Mouse (Mus musculus) gastrocnemius, postnatal 4 days (tissue): ENCODE data around the gene Retsat. TPM values are rescaled to one million over a fixed set of nuclear protein-coding genes. Genes with fewer than 3 reads are reported as not detected.

Source experiments
- DNase-seq, 2 experiments: peaks; one replicate each; pipeline ENCODE4 v3.0.0; 2021 to 2022; ENCODE audit warnings: low spot score in 2 of 2, mixed read lengths in 2 of 2
- total RNA-seq, 2 experiments: library from RNA; stranded (reverse); gene quantifications; 2 replicates each; pipeline ENCODE4 v1.2.3; 2021

Retsat gene
- total RNA-seq, 2 experiments from 2014 or later: 42.6 to 49.5 TPM

- no peak for DNase-seq
Measured at GRCm38 (mm10) chr6:72586701-72587100, 11.6 kb upstream of the Retsat start.

- DNase-seq: no peak
Measured at GRCm38 (mm10) chr6:72588307-72588706, 10.0 kb upstream of the Retsat start.

GRCm38 (mm10) chr6:72590111-72590510, 8.2 kb upstream of the Retsat start:
- no peak for DNase-seq

DNA sequence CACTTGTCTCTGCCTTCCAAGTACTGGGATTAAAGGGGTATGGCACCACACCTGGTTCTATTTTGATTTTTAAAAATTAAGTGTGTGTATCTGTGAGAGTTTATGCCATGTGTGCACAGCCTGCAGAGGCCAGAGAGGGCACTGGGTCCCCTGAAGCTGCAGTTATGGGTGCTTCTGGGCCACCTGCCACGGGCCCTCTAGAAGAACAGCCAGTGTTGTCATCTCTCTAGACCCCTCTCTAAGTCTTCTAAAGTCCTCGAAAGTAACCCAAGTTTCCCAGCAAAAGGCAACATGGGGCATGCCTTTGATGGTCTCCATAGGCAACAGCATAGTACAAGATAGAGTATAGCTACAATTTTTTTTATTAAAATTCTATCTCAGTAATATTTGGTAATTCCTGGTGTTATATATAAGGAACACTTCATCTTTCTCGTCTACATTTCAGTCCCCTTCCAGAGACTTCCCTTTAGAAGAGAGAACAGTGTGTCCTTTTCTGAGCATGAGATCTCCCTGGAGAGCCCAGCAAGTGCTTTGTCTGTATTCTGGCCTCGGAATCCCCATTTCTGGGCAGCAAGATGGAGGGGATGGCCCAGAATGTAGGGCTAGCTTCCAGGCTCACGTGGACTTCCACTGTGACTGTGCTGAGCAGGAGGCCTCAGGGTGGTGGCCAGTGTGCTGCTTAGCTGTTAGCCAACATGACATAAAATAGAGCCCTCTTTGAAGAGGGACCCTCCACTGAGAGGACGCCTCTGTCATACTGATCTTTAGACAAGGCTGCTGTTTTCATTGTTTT, 5.1 kb upstream of the Retsat start:
- DNase-seq: no peak

- no peak for DNase-seq
Measured at GRCm38 (mm10) chr6:72593914-72594313, 4.4 kb upstream of the Retsat start.

DNA sequence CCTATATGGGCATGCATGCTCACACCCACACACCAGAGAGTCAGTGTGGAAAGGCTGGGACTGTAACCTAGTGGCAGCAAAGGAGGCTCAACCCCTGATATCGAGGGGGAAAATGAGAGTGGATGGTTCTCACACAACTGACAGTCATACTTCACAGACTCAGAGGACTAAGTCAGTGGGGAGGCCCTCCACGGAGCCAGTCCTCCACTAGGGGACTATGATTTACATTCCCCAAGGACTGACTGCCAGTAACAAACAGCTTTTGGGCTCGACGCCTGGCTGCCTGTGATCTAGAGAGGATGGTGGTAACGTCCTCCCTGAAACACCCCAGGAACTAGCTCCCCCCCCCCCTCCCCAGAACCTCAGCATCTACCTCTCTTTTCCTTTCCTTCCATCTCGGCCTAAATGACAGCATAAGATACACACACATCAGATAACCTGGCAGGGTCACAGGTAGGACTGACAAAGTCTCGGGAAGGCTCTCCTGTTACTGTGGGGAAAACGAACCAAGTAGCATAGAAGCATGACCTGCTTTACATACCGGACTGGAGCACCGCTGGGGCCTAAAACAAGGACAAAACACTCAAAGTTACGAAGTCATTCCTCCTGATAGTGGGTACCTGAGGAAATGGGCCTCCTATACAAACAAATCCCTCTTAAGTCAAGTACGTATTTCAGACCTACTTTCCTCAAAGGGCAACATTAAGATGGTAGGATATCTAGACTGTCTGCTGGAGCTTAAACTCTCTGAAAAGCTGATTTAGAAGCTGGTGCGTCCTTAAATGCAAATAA, 996 bp upstream of the Retsat start:
- DNase-seq: no peak

- peak in 1 of 2 experiments; percentile 50 for DNase-seq
Measured at GRCm38 (mm10) chr6:72598791-72599557, 699 bp downstream of the Retsat start.

- no peak for DNase-seq
Measured at GRCm38 (mm10) chr6:72600216-72600615, 1.9 kb downstream of the Retsat start.

DNA sequence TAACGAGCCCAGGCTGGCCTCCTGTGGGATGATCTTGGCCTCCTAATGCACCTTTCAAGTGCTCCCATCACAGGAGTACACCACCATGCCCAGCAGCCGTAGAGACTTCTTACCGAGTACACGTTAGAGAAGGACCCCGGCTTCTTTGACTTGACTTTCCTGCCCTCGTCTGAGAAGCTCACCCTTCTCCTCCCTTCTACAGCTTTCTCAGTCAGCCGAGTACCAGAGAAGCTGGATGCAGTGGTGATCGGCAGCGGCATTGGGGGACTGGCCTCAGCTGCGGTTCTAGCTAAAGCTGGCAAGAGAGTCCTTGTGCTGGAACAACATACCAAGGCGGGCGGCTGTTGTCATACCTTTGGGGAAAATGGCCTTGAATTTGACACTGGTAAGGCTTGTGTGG, 2.5 kb downstream of the Retsat start:
- no peak for DNase-seq

DNA sequence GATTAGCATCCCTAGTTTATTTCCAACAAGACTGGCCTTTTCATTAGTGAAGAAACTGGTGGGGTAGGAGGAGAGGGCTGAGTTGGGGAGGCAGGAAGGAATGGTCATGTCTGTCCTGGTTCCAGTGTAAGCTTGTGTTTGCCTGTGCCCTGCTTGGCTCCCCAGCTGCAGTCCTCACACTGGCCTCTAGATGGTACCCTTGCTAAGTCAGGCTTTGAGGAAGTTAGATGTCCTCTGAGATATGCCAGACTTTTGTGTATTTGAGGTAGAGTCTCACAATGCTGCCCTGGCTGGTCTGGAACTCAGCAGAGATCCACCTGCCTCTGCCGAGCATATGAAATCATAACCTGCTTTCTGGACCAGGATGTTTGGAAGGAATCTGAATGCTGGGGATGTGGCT, 3.5 kb downstream of the Retsat start:
- DNase-seq: peak; percentile 45 to 73

GRCm38 (mm10) chr6:72604066-72604465, 5.8 kb downstream of the Retsat start:
- DNase-seq: no peak

GRCm38 (mm10) chr6:72607060-72607459, 8.8 kb downstream of the Retsat start:
- no peak for DNase-seq

DNA sequence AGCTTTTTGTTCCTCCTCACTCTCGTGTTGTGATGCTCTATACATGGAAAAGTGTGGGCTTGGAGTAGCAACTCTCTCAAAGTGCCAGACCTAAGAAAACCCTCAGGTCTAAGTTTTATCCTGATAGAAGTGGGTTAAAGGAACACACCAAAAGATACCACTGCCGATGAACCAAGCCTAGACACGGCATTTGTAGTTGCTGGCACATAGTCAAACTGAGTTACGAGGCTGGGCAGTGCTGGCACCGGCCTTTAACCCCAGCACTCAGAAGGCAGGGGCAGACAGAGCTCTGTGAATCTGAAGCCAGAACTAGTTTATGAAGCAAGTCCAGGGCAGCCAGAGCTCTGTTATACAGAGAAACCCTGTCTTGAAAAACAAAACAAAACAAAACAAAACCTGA, 9.4 kb downstream of the Retsat start:
- DNase-seq: no peak

- DNase-seq: no peak
Measured at GRCm38 (mm10) chr6:72608662-72609184, 10.4 kb downstream of the Retsat start.

GRCm38 (mm10) chr6:72610261-72610660, 12.0 kb downstream of the Retsat start:
- DNase-seq: no peak

DNA sequence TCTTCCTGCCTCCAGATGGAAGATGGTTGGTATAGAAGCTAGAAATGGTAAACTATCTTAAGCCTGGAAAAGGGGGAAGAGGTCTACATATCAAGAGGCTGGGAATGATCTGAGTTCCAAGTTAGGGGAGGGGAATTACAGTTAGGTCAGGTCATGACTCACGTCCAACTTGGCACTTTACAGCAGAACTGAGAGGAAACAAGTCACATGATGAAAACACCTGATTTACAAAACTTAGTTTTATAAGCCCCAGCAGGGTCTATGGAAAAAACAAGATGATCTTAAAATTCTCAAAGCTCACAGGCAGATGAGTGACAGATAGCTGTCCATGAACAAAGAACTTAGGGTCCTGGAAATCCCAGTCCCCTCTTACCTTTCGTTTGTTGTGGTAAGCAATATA, 16.9 kb downstream of the Retsat start:
- no peak for DNase-seq

GRCm38 (mm10) chr6:72615561-72616375, 17.5 kb downstream of the Retsat start:
- DNase-seq: no peak

- DNase-seq: peak; percentile 85 to 92
Measured at GRCm38 (mm10) chr6:72616643-72617288, 18.5 kb downstream of the Retsat start, which contains the start of gene Tgoln1. TSS of gene Tgoln1 (minus strand) at chr6:72617000.

- DNase-seq: no peak
Measured at GRCm38 (mm10) chr6:72619734-72620532, 21.7 kb downstream of the Retsat start.
